Mouse (Mus musculus) midbrain, postnatal 0 days (tissue): ENCODE results near the gene Kiss1. TPM values are rescaled to one million over a fixed set of nuclear protein-coding genes. Genes with fewer than 3 reads are reported as not detected.

Source experiments
- ATAC-seq: fragments of 200-750 bp; cut with Nextera tagmentation; 2 replicates; pipeline ENCODE4 v1.8.0; 2017; ENCODE audit warnings: moderate number of reproducible peaks, mild to moderate bottlenecking, moderate TSS enrichment, moderate library complexity; ENCODE audit not compliant: low FRiP score
- DNase-seq: peaks from one replicate; pipeline ENCODE4 v3.0.0-alpha.2; 2015; ENCODE audit warnings: low spot score
- H3K27ac ChIP-seq: fragments of 300-500 bp; sonication (generic); 2 replicates; pipeline ENCODE4 v1.5.1; 2014; ENCODE audit warnings: low read depth, mild to moderate bottlenecking, low read length, mixed read lengths
- H3K27me3 ChIP-seq: fragments of 300-500 bp; sonication (generic); 2 replicates; pipeline ENCODE4 v1.6.1; 2014; ENCODE audit warnings: low read length, control low read depth, mixed read lengths; ENCODE audit not compliant: insufficient read depth
- H3K36me3 ChIP-seq: fragments of 300-500 bp; sonication (generic); 2 replicates; pipeline ENCODE4 v1.6.1; 2014; ENCODE audit warnings: low read length, control low read depth, mixed read lengths; ENCODE audit not compliant: insufficient read depth
- H3K4me1 ChIP-seq: fragments of 300-500 bp; sonication (generic); 2 replicates; pipeline ENCODE4 v1.6.1; 2014; ENCODE audit warnings: mild to moderate bottlenecking, control low read depth, antibody characterized with exemption, low read length, mixed read lengths; ENCODE audit not compliant: insufficient read depth
- H3K4me2 ChIP-seq: fragments of 300-500 bp; sonication (generic); 2 replicates; pipeline ENCODE4 v1.6.1; 2014; ENCODE audit warnings: low read depth, mild to moderate bottlenecking, low read length, mixed read lengths; ENCODE audit not compliant: poor library complexity, severe bottlenecking
- H3K4me3 ChIP-seq: fragments of 300-500 bp; sonication (generic); 2 replicates; pipeline ENCODE4 v1.5.1; 2014; ENCODE audit warnings: low read depth, mild to moderate bottlenecking, low read length, moderate library complexity
- H3K9ac ChIP-seq: fragments of 300-500 bp; sonication (generic); replicated peaks from 2 replicates; pipeline ENCODE4 v1.6.1; 2014; ENCODE audit warnings: mild to moderate bottlenecking, low read length, moderate library complexity, mixed read lengths; ENCODE audit not compliant: poor library complexity, severe bottlenecking
- H3K9me3 ChIP-seq: fragments of 300-500 bp; sonication (generic); 2 replicates; pipeline ENCODE4 v1.6.1; 2016; ENCODE audit warnings: low read length, control low read depth
- CTCF ChIP-seq: IDR thresholded peaks from 2 replicates; pipeline ENCODE4 v1.5.1; 2016; ENCODE audit warnings: antibody characterized with exemption, mild to moderate bottlenecking
- WGBS: fragments of 180-500 bp; shearing (Covaris S2); extraction: QIAGEN DNeasy Blood & Tissue Kit; methylation state at CpG from one replicate; pipeline ENCODE4 v1.1.7; 2014; 5-methylcytosine and 5-hydroxymethylcytosine counted together
- polyA plus RNA-seq: library from polyadenylated mRNA; unstranded; fragments of >200 nt; fragmentation: Nextera tagmentation; extraction: Ambion mirVana; gene quantifications from 2 replicates; pipeline ENCODE4 v1.2.1, GENCODE M21; 2015
- total RNA-seq: library from RNA; depleted of rRNA; stranded (reverse); fragments of >200 nt; gene quantifications from 2 replicates; pipeline ENCODE4 v1.2.3, GENCODE M21; 2014

Gene Kiss1
- total and polyA plus RNA-seq, 2 experiments from 2014 or later: 2.6 TPM; not detected in 1

- 89% methylated on average over 8 of the region's 8 CpGs for WGBS
- H3K9me3 ChIP-seq: no peaks in the 10 kb centered on the region
- H3K4me1 ChIP-seq: peaks cover 15% of the 10 kb centered on the region; the same call in 1 of the 2 replicates
- no peak overlapping the region for H3K4me3 ChIP-seq
- TF ChIP-seq CTCF: no peak
- no peak overlapping the region for H3K27ac ChIP-seq
- no peak overlapping the region for H3K9ac ChIP-seq
- H3K36me3 ChIP-seq: no peaks in the 10 kb centered on the region
- H3K4me2 ChIP-seq: no peak overlapping the region
- DNase-seq (no peak), ATAC-seq (no peak)
- no peaks in the 10 kb centered on the region for H3K27me3 ChIP-seq
Observed at GRCm38 (mm10) chr1:133325951-133326350, 4.3 kb downstream of the Kiss1 start.

- Histone ChIP-seq H3K36me3 (no peaks in the 10 kb centered on the region), H3K4me2 (no peak overlapping the region), H3K9ac (no peak overlapping the region), H3K27me3 (no peaks in the 10 kb centered on the region), H3K27ac (no peak overlapping the region), H3K4me3 (no peak overlapping the region), H3K4me1 (peaks cover 19% of the 10 kb centered on the region; the same call in 1 of the 2 replicates), H3K9me3 (no peaks in the 10 kb centered on the region)
- TF ChIP-seq CTCF: peak; percentile 29
- 71% methylated on average over 5 of the region's 5 CpGs for WGBS
- no peak for ATAC-seq
- no peak for DNase-seq
Observed at GRCm38 (mm10) chr1:133327094-133327493, 5.4 kb downstream of the Kiss1 start.

GRCm38 (mm10) chr1:133328299-133328795, 6.7 kb downstream of the Kiss1 start:
- no peak for TF ChIP-seq CTCF
- no peaks in the 10 kb centered on the region for H3K9me3 ChIP-seq
- ATAC-seq (no peak), DNase-seq (no peak)
- H3K27ac ChIP-seq: no peak overlapping the region
- 58% methylated on average over 6 of the region's 6 CpGs for WGBS
- H3K4me2 ChIP-seq: no peak overlapping the region
- H3K27me3 ChIP-seq: no peaks in the 10 kb centered on the region
- peaks cover 19% of the 10 kb centered on the region; the same call in 1 of the 2 replicates for H3K4me1 ChIP-seq
- no peaks in the 10 kb centered on the region for H3K36me3 ChIP-seq
- H3K4me3 ChIP-seq: no peak overlapping the region
- H3K9ac ChIP-seq: no peak overlapping the region

GRCm38 (mm10) chr1:133328896-133329637, 7.4 kb downstream of the Kiss1 start:
- Histone ChIP-seq H3K4me2 (peak overlapping the region; percentile 45), H3K4me3 (peak overlapping the region; percentile 19; the same call in 1 of the 2 replicates), H3K36me3 (no peaks in the 10 kb centered on the region), H3K27ac (no peak overlapping the region), H3K4me1 (peaks cover 19% of the 10 kb centered on the region; the same call in 1 of the 2 replicates), H3K9me3 (no peaks in the 10 kb centered on the region), H3K27me3 (no peaks in the 10 kb centered on the region), H3K9ac (peak overlapping the region; percentile 50; the same call in 1 of the 2 replicates)
- ATAC-seq: no peak
- no peak for DNase-seq
- no peak for TF ChIP-seq CTCF
- 11% methylated on average over 34 of the region's 34 CpGs for WGBS

GRCm38 (mm10) chr1:133329638-133329964, 7.9 kb downstream of the Kiss1 start:
- no peak for TF ChIP-seq CTCF
- H3K9me3 ChIP-seq: no peaks in the 10 kb centered on the region
- peak overlapping the region; percentile 45 for H3K4me2 ChIP-seq
- H3K36me3 ChIP-seq: no peaks in the 10 kb centered on the region
- ATAC-seq (no peak), DNase-seq (no peak)
- H3K9ac ChIP-seq: peak overlapping the region; percentile 50; the same call in 1 of the 2 replicates
- H3K4me1 ChIP-seq: peaks cover 19% of the 10 kb centered on the region; the same call in 1 of the 2 replicates
- H3K27me3 ChIP-seq: no peaks in the 10 kb centered on the region
- peak overlapping the region; percentile 19; the same call in 1 of the 2 replicates for H3K4me3 ChIP-seq
- 28% methylated on average over 7 of the region's 7 CpGs for WGBS
- H3K27ac ChIP-seq: no peak overlapping the region

GRCm38 (mm10) chr1:133331142-133331541, 9.5 kb downstream of the Kiss1 start:
- DNase-seq: peak; percentile 84
- ATAC-seq: peak; percentile 75
- no peaks in the 10 kb centered on the region for H3K36me3 ChIP-seq
- H3K4me2 ChIP-seq: no peak overlapping the region
- H3K27me3 ChIP-seq: no peaks in the 10 kb centered on the region
- H3K4me3 ChIP-seq: no peak overlapping the region
- peaks cover 19% of the 10 kb centered on the region; the same call in 1 of the 2 replicates for H3K4me1 ChIP-seq
- TF ChIP-seq CTCF: peak; percentile 24
- H3K9me3 ChIP-seq: no peaks in the 10 kb centered on the region
- no peak overlapping the region for H3K9ac ChIP-seq
- no peak overlapping the region; the same call in 1 of the 2 replicates for H3K27ac ChIP-seq
- WGBS: 19% methylated on average over 3 of the region's 3 CpGs
